Mouse (Mus musculus): ENCODE measurements at regions not wholly inside any gene's neighbourhood (a gene's known extent, or its start where the extent isn't known, plus 50 kb on each side); places are given as distances from the start of the nearest gene placed in this dataset.

- TF ChIP-seq CTCF (IDR thresholded peaks at IDR 0.05; ENCODE audit: low read depth, low read length) = no peak
- no peak for TF ChIP-seq POLR2A (IDR thresholded peaks at IDR 0.05; ENCODE audit: extremely low read depth, insufficient read depth, low read length)
Measured at GRCm38 (mm10) chr4:50106557-50106956, 261.0 kb upstream of the Grin3a start.

Data from liver, adult 2 months (tissue).